ENCODE assay signal across 8 mouse cellular contexts in genomic region chr13:81155322-81155721, GRCm38 (mm10).
DNase-seq lines count a peak whose midpoint lies in the region; TF ChIP-seq lines count a peak whose summit lies in the region.

No protein-coding gene starts in this region.

- peak; percentile 78 for TF ChIP-seq CTCF in cortical plate, adult 2 months (IDR thresholded peaks at IDR 0.05; ENCODE audit: extremely low read depth, insufficient read depth, low read length)

- H3K4me3 ChIP-seq in cortical plate, adult 2 months (ENCODE audit: insufficient read depth, low read length): no peak overlapping the region

- DNase-seq in adrenal gland, adult (ENCODE audit: inconsistent age in 2 of 2, low spot score in 1 of 2): peak; percentile 57 to 85
- DNase-seq in adrenal gland, postnatal 4 days (ENCODE audit: low spot score in 2 of 2): no peak
- DNase-seq in R1 (ENCODE audit: low read depth, low spot score): peak; percentile 62
- DNase-seq in heart, adult 8-10 months (ENCODE audit: low spot score): peak; percentile 38
- peak; percentile 62 to 69 for DNase-seq in kidney, postnatal 36 days
- DNase-seq in lung, postnatal 4 days: peak; percentile 48 to 72
- no peak for DNase-seq in T-cell, adult 2 months (ENCODE audit: low spot score)

- H3K27ac ChIP-seq in cortical plate, adult 2 months (ENCODE audit: insufficient read depth, low read length): no peak overlapping the region

- H3K4me1 ChIP-seq in cortical plate, adult 2 months (ENCODE audit: control insufficient read depth, insufficient read depth, low read length): no peaks in the 10 kb centered on the region

- no peak for TF ChIP-seq POLR2A in cortical plate, adult 2 months (IDR thresholded peaks at IDR 0.05; ENCODE audit: extremely low read depth, insufficient read depth, low read length)

Comparison
In these comparisons a context has a peak if more than half of its experiments do, and no peak if none do; other contexts are left out.
1. DNase-seq: peak in adrenal gland, adult (2 of 2), R1 (single experiment), heart, adult 8-10 months (single experiment), kidney, postnatal 36 days (2 of 2) and lung, postnatal 4 days (2 of 2); none in adrenal gland, postnatal 4 days (0 of 2) and T-cell, adult 2 months (single experiment).